Mouse (Mus musculus): ENCODE data around the gene Tbxa2r.

- TF ChIP-seq EP300 (IDR thresholded peaks at IDR 0.05) (no peak), CTCF (IDR thresholded peaks at IDR 0.05) (no peak)
Observed at GRCm38 (mm10) chr10:81358209-81358608, 29.7 kb downstream of the Tbxa2r start.
